Mouse (Mus musculus) heart, embryonic 13.5 days (tissue): ENCODE data around the gene Pdpk1. TPM values are rescaled to one million over a fixed set of nuclear protein-coding genes. Genes with fewer than 3 reads are reported as not detected.

ENCODE experiments used
- ATAC-seq: fragments of 200-750 bp; cut with Nextera tagmentation; 2 replicates; pipeline ENCODE4 v1.8.0; 2017; ENCODE audit warnings: moderate TSS enrichment; ENCODE audit not compliant: insufficient number of reproducible peaks, low FRiP score, low TSS enrichment; ENCODE audit errors: extremely low read depth
- H3K27ac ChIP-seq: fragments of 300-500 bp; sonication (generic); replicated peaks from 2 replicates; pipeline ENCODE4 v1.5.1; 2015; ENCODE audit warnings: moderate library complexity, mild to moderate bottlenecking, inconsistent platforms
- H3K27me3 ChIP-seq: fragments of 300-500 bp; sonication (generic); replicated peaks from 2 replicates; pipeline ENCODE4 v1.6.1; 2015; ENCODE audit warnings: mild to moderate bottlenecking, inconsistent platforms
- H3K36me3 ChIP-seq: fragments of 300-500 bp; sonication (generic); 2 replicates; pipeline ENCODE4 v1.6.1; 2015; ENCODE audit warnings: mild to moderate bottlenecking, inconsistent platforms
- H3K4me1 ChIP-seq: fragments of 300-500 bp; sonication (generic); 2 replicates; pipeline ENCODE4 v1.6.1; 2015; ENCODE audit warnings: inconsistent platforms
- H3K4me2 ChIP-seq: fragments of 300-500 bp; sonication (generic); 2 replicates; pipeline ENCODE4 v1.6.1; 2015; ENCODE audit warnings: inconsistent platforms, mild to moderate bottlenecking, moderate library complexity
- H3K4me3 ChIP-seq: fragments of 300-500 bp; sonication (generic); 2 replicates; pipeline ENCODE4 v1.5.1; 2015; ENCODE audit warnings: moderate library complexity, mild to moderate bottlenecking, inconsistent platforms
- H3K9ac ChIP-seq: fragments of 300-500 bp; sonication (generic); 2 replicates; pipeline ENCODE4 v1.6.1; 2015; ENCODE audit warnings: inconsistent platforms, mild to moderate bottlenecking, moderate library complexity
- H3K9me3 ChIP-seq: fragments of 300-500 bp; sonication (generic); 2 replicates; pipeline ENCODE4 v1.6.1; 2016; ENCODE audit warnings: inconsistent platforms
- WGBS: fragments of 180-500 bp; shearing (Covaris S2); methylation state at CpG from one replicate; pipeline ENCODE4 v1.1.7; 2015; ENCODE audit warnings: mixed read lengths; 5-methylcytosine and 5-hydroxymethylcytosine counted together
- polyA plus RNA-seq: library from polyadenylated mRNA; unstranded; fragments of >200 nt; fragmentation: Nextera tagmentation; extraction: Ambion mirVana; gene quantifications from 2 replicates; pipeline ENCODE4 v1.2.1, GENCODE M21; 2015

Gene Pdpk1
- polyA plus RNA-seq, 1 experiment from 2014 or later, result 30.7 TPM

DNA sequence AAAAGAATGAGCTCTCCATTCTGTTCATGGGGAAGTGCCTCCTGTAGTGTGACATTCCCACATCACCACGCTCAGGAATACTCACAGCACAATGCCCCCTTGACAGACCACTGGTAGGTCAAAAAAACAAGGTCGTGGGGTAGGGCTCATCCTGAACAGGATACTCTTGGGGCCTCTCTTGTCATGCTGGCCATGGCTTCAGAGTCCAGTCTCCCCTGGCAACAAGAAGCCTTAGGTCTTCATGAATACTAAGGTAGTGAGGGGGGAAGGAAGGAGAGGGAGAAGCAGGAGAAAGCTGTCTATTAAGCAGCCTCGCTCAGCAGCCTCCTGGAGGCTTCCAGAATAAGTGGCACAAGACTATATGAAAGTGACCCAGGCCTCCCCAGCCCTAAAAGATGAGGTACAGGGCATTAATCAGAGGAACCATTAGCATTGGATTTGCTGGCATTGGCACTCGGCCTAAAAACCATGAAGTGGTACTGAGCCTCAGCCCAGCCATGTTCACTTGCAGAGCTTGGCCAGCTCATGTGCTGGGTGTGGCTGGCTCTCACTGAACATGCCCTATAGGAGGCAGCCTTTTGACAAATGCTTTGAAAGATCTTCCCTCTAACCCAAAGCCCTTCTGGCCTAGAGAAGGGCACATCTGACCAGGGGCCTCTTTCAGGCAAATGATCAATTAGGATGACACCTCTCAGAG lies 88.1 kb downstream of the Pdpk1 start:
- Histone ChIP-seq H3K9ac (no peak overlapping the region), H3K4me1 (peaks cover 4% of the 10 kb centered on the region; the same call in 1 of the 2 replicates), H3K4me2 (no peak overlapping the region), H3K4me3 (no peak overlapping the region), H3K27ac (no peak overlapping the region), H3K27me3 (no peaks in the 10 kb centered on the region), H3K9me3 (no peaks in the 10 kb centered on the region), H3K36me3 (peaks cover 54% of the 10 kb centered on the region)
- WGBS, result 71% methylated on average over 4 of the region's 4 CpGs
- no peak for ATAC-seq

- peaks cover 3% of the 10 kb centered on the region for H3K4me1 ChIP-seq
- H3K4me2 ChIP-seq, result no peak overlapping the region
- WGBS, result 85% methylated on average over 5 of the region's 5 CpGs
- no peaks in the 10 kb centered on the region for H3K27me3 ChIP-seq
- H3K9ac ChIP-seq, result no peak overlapping the region
- no peak for ATAC-seq
- no peaks in the 10 kb centered on the region for H3K9me3 ChIP-seq
- no peak overlapping the region for H3K27ac ChIP-seq
- no peak overlapping the region for H3K4me3 ChIP-seq
- H3K36me3 ChIP-seq, result peaks cover 79% of the 10 kb centered on the region
Observed at GRCm38 (mm10) chr17:24057730-24058245, 92.9 kb downstream of the Pdpk1 start.

- no peak overlapping the region for H3K27ac ChIP-seq
- no peaks in the 10 kb centered on the region for H3K27me3 ChIP-seq
- no peak overlapping the region for H3K4me2 ChIP-seq
- ATAC-seq, result no peak
- H3K36me3 ChIP-seq, result peaks cover 83% of the 10 kb centered on the region
- no peak overlapping the region for H3K4me3 ChIP-seq
- H3K4me1 ChIP-seq, result peaks cover 3% of the 10 kb centered on the region; the same call in 1 of the 2 replicates
- no peaks in the 10 kb centered on the region for H3K9me3 ChIP-seq
- no peak overlapping the region for H3K9ac ChIP-seq
- 89% methylated on average over 14 of the region's 14 CpGs for WGBS
Observed at GRCm38 (mm10) chr17:24056636-24057625, 93.8 kb downstream of the Pdpk1 start.

DNA sequence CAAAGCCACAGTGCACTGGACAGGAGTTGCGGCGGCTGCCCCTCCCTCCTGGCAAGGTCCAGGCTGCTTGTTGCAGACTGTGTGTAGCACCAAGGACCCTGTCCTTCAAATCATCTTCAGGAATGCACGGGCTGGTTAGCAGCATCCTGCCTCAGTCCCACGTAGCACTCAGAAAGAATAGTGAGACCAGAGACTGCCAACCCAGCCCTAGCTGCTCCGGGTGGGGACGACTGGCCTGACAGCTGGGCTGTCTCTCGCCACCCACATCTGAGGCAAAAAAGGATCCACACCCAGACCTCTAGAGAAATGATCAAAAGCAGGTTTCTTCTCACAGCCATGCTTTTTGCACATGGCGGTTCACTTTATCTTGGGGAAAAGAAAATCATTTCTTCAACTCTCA lies 101.7 kb downstream of the Pdpk1 start:
- Histone ChIP-seq H3K4me2 (no peak overlapping the region), H3K4me3 (no peak overlapping the region), H3K9me3 (no peaks in the 10 kb centered on the region), H3K36me3 (peaks cover 74% of the 10 kb centered on the region), H3K27ac (no peak overlapping the region), H3K27me3 (no peaks in the 10 kb centered on the region), H3K9ac (no peak overlapping the region), H3K4me1 (no peaks in the 10 kb centered on the region)
- 89% methylated on average over 8 of the region's 8 CpGs for WGBS
- no peak for ATAC-seq

- peaks cover 65% of the 10 kb centered on the region for H3K36me3 ChIP-seq
- no peak overlapping the region for H3K4me2 ChIP-seq
- H3K9me3 ChIP-seq, result no peaks in the 10 kb centered on the region
- no peaks in the 10 kb centered on the region for H3K27me3 ChIP-seq
- ATAC-seq, result no peak
- H3K27ac ChIP-seq, result no peak overlapping the region
- no peaks in the 10 kb centered on the region for H3K4me1 ChIP-seq
- H3K9ac ChIP-seq, result no peak overlapping the region
- 88% methylated on average over 5 of the region's 5 CpGs for WGBS
- H3K4me3 ChIP-seq, result no peak overlapping the region
Observed at GRCm38 (mm10) chr17:24048053-24048452, 102.7 kb downstream of the Pdpk1 start.

DNA sequence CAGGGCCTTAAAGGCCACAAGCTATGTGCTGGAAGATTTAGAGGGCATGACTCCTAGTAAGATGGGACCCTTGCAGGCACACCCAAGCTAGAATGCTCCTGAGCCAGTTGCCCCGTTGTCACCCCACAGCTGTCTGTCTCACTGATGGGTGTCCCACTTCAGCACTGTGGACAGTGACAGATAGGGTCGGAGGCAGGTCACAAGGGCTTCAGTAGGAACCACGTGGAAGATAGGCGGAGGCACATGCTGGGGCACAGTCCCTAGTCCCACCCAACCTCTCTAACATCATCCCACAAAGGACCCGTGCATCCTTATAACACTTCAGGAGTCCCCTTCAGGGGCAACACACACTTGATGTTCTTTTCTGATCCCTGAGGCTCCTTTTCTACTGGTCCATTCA lies 104.7 kb downstream of the Pdpk1 start:
- no peak overlapping the region for H3K27ac ChIP-seq
- 35% methylated on average over 5 of the region's 5 CpGs for WGBS

GRCm38 (mm10) chr17:24045608-24046007 lies 105.1 kb downstream of the Pdpk1 start:
- Histone ChIP-seq H3K4me2 (no peak overlapping the region), H3K4me1 (no peaks in the 10 kb centered on the region), H3K27me3 (no peaks in the 10 kb centered on the region), H3K9ac (no peak overlapping the region), H3K27ac (no peak overlapping the region), H3K4me3 (no peak overlapping the region), H3K36me3 (peaks cover 40% of the 10 kb centered on the region), H3K9me3 (no peaks in the 10 kb centered on the region)
- no peak for ATAC-seq
- WGBS, result 75% methylated on average over 10 of the region's 10 CpGs

More for the DNA sequence above, 104.7 kb downstream of the Pdpk1 start:
- peaks cover 44% of the 10 kb centered on the region for H3K36me3 ChIP-seq
- H3K9ac ChIP-seq, result no peak overlapping the region
- H3K4me1 ChIP-seq, result no peaks in the 10 kb centered on the region
- ATAC-seq, result no peak
- H3K4me3 ChIP-seq, result no peak overlapping the region
- H3K9me3 ChIP-seq, result no peaks in the 10 kb centered on the region
- no peak overlapping the region for H3K4me2 ChIP-seq
- no peaks in the 10 kb centered on the region for H3K27me3 ChIP-seq

- H3K9ac ChIP-seq, result no peak overlapping the region
- H3K9me3 ChIP-seq, result no peaks in the 10 kb centered on the region
- H3K4me1 ChIP-seq, result no peaks in the 10 kb centered on the region
- ATAC-seq, result no peak
- 56% methylated on average over 5 of the region's 5 CpGs for WGBS
- no peaks in the 10 kb centered on the region for H3K27me3 ChIP-seq
- H3K4me3 ChIP-seq, result no peak overlapping the region
- H3K4me2 ChIP-seq, result no peak overlapping the region
- H3K36me3 ChIP-seq, result peaks cover 30% of the 10 kb centered on the region
- no peak overlapping the region for H3K27ac ChIP-seq
Observed at GRCm38 (mm10) chr17:24044482-24044881, 106.2 kb downstream of the Pdpk1 start.

DNA sequence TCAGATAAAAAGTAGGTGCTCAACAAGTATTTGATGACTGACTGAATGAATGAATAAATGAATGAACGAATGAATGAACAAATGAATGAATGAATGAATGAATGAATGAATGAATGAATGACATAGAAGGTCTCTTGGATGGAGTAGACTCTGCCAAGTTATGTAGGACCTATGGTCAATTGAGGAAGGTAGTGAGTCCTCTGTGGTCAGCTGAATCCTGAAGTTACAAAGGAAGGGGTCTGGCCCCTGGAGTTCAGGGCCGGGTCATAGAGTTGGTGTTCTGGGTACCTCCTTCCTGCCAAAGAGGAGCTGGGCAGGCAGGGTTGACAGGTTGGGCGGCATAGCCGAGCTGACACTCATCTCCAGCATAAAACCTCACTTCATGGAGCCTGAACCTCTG lies 112.9 kb downstream of the Pdpk1 start, which contains the start of gene Prss27:
Prss27 (plus strand) TSS at position 301 of the 400 bp plus-strand sequence.
- no peaks in the 10 kb centered on the region for H3K36me3 ChIP-seq
- peaks cover 7% of the 10 kb centered on the region for H3K4me1 ChIP-seq
- no peak for ATAC-seq
- no peak within 1 kb of the TSS for H3K9ac ChIP-seq
- H3K4me2 ChIP-seq, result no peak within 1 kb of the TSS
- H3K27me3 ChIP-seq, result no peaks in the 10 kb centered on the region
- no peak within 1 kb of the TSS for H3K4me3 ChIP-seq
- H3K9me3 ChIP-seq, result no peaks in the 10 kb centered on the region
- WGBS, result 54% methylated on average over 4 of the region's 4 CpGs
- no peak within 1 kb of the TSS for H3K27ac ChIP-seq

DNA sequence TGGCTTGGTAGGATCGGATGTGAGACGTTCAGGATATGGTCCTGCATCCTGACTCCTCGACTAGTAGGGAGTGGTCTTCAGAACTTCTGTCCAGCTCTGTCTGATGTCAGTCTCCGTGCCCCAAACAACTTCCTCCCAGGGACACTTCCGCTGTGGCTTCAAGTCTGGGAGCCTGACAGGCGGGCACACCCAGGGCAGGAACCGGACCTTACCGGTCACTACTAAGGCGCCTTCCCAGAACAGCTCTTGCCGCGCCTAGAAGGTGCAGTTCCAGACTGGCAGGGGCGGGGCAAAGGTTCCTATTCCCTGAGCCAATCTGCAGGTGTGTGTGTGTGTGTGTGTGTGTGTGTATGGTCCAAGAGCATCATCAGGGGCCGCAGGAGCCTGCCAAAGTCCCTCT lies 113.4 kb downstream of the Pdpk1 start:
- Histone ChIP-seq H3K9me3 (no peaks in the 10 kb centered on the region), H3K27ac (no peak overlapping the region), H3K4me2 (no peak overlapping the region), H3K36me3 (no peaks in the 10 kb centered on the region), H3K9ac (no peak overlapping the region), H3K4me3 (no peak overlapping the region), H3K4me1 (peaks cover 7% of the 10 kb centered on the region), H3K27me3 (no peaks in the 10 kb centered on the region)
- no peak for ATAC-seq
- 71% methylated on average over 13 of the region's 13 CpGs for WGBS

DNA sequence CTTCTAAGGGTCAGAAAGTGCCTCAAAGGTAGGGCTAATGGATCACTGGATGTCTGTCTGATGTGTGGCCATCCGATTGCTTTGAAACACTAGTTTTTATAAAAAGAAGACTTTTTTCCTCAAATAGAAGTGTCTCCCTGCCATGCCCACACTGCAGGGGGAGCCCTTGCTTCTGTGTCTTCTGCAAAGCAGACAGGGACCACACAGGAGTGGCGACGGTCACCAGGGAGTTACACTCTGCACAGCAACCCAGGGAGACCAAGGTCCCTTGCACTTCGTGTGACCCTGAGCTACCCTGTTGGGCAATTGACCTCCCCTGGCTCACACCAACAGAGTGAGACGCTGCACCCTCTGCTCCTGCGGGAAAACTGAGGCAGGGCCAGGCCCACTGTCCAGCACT lies 113.8 kb downstream of the Pdpk1 start:
- H3K4me1 ChIP-seq, result peaks cover 7% of the 10 kb centered on the region
- H3K27me3 ChIP-seq, result no peaks in the 10 kb centered on the region
- no peak overlapping the region for H3K4me3 ChIP-seq
- no peaks in the 10 kb centered on the region for H3K36me3 ChIP-seq
- no peak overlapping the region for H3K4me2 ChIP-seq
- H3K9ac ChIP-seq, result no peak overlapping the region
- 0 out of 2 replicates have a peak, but pooled peaks have one; percentile 33 for ATAC-seq
- no peak overlapping the region for H3K27ac ChIP-seq
- no peaks in the 10 kb centered on the region for H3K9me3 ChIP-seq
- 64% methylated on average over 6 of the region's 6 CpGs for WGBS
